Comparison of ENCODE assay signal across 14 mouse cellular contexts in genomic region chr11:3444875-3445274, GRCm38 (mm10).
"Had no signal": no experiment of that assay in that cellular context is flagged by ENCODE, and none has a peak within 500 bp of the region (broad histone marks: within the 10 kb centered on the region; RNA-seq: fewer than 3 reads in every experiment).

No protein-coding gene starts in this region.

- H3K9ac ChIP-seq: liver, embryonic 14.5 days; lung, embryonic 14.5 days; midbrain, embryonic 13.5 days; midbrain, embryonic 15.5 days; neural tube, embryonic 12.5 days; stomach, embryonic 15.5 days had no signal

- H3K27ac ChIP-seq: liver, embryonic 14.5 days; midbrain, embryonic 13.5 days; midbrain, embryonic 15.5 days; neural tube, embryonic 12.5 days; stomach, embryonic 15.5 days had no signal

- H3K36me3 ChIP-seq: midbrain, embryonic 13.5 days; midbrain, embryonic 15.5 days; neural tube, embryonic 12.5 days; stomach, embryonic 15.5 days had no signal

- H3K4me3 ChIP-seq: midbrain, embryonic 13.5 days; midbrain, embryonic 15.5 days; neural tube, embryonic 12.5 days; stomach, embryonic 15.5 days had no signal

- H3K27me3 ChIP-seq: midbrain, embryonic 13.5 days; midbrain, embryonic 15.5 days; neural tube, embryonic 12.5 days; stomach, embryonic 15.5 days had no signal

- DNase-seq: lung, adult 18-20 months; lung, embryonic 14.5 days; lung, postnatal 10 days; lung, postnatal 4 days; right cerebral cortex, postnatal 14 days; thymus, adult 18-20 months; thymus, postnatal 25 days; thymus, postnatal 4 days had no signal

- H3K4me2 ChIP-seq: lung, embryonic 14.5 days; midbrain, embryonic 11.5 days; midbrain, embryonic 13.5 days; midbrain, embryonic 15.5 days; neural tube, embryonic 12.5 days; stomach, embryonic 15.5 days had no signal

- H3K4me1 ChIP-seq: neural tube, embryonic 12.5 days; stomach, embryonic 15.5 days had no signal

- H3K9me3 ChIP-seq: midbrain, embryonic 13.5 days; midbrain, embryonic 15.5 days; neural tube, embryonic 12.5 days; stomach, embryonic 15.5 days had no signal

- ATAC-seq: midbrain, embryonic 13.5 days; midbrain, embryonic 15.5 days had no signal
